Mouse (Mus musculus) cerebellum, postnatal 36 days (tissue): Measurements from ENCODE around the gene Vegfb.

Experiments
- DNase-seq, 2 experiments: peaks; one replicate each; pipeline ENCODE4 v3.0.0; 2021 to 2022; ENCODE audit warnings: mixed read lengths in 2 of 2

Vegfb gene

GRCm38 (mm10) chr19:6939106-6940002 is 48.1 kb downstream of the Vegfb start:
- DNase-seq, result no peak

- peak; percentile 59 to 66 for DNase-seq
Observed at GRCm38 (mm10) chr19:6937541-6938465, 49.6 kb downstream of the Vegfb start.

GRCm38 (mm10) chr19:6936299-6936698 is 51.2 kb downstream of the Vegfb start:
- DNase-seq, result no peak

GRCm38 (mm10) chr19:6934195-6934977 is 53.1 kb downstream of the Vegfb start, which contains the start of gene Kcnk4:
Gene Kcnk4, minus strand, starts transcription at chr19:6934515.
- DNase-seq, result no peak

- DNase-seq, result peak; percentile 65 to 71
Observed at GRCm38 (mm10) chr19:6933436-6934194, 53.8 kb downstream of the Vegfb start.

GRCm38 (mm10) chr19:6933102-6933435 is 54.4 kb downstream of the Vegfb start:
- DNase-seq, result no peak
